17 mouse cellular contexts compared by ENCODE assay signal in the genomic region with DNA sequence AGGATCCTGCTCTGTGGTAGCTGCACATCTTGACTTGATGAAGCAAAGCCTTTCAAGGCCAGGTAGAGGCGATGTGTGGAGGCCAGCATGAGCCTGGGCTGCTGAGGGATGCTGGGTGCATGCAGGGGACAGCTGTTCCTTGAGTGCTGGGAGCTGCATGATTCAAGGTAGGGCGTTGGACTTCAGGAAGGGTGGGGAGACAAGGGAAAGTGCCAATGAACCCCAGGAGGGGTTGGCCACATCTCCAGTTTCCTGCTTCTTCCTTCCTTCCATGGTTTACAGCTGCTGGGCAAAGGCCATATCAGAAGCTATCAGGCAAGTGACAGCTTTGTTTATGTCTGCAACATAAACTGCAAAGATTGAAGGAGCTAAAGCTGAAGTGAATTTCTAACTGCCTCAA. TPM values are rescaled to one million over a fixed set of nuclear protein-coding genes. Genes with fewer than 3 reads are reported as not detected.
DNase-seq lines count a peak whose midpoint lies in the region; ATAC-seq and TF ChIP-seq lines count a peak whose summit lies in the region.
"Had no signal": no experiment of that assay in that cellular context is flagged by ENCODE, and none has a peak within 500 bp of the region (broad histone marks: within the 10 kb centered on the region; RNA-seq: fewer than 3 reads in every experiment).

No protein-coding gene starts in this region.

- H3K36me3 ChIP-seq in limb, embryonic 13.5 days: no peaks in the 10 kb centered on the region
- no peaks in the 10 kb centered on the region for H3K36me3 ChIP-seq in limb, embryonic 10.5 days
- H3K36me3 ChIP-seq in MEL (ENCODE audit: control insufficient read depth in 1 of 2, insufficient read depth in 2 of 2, low read length in 2 of 2): peaks cover 0 to 2% of the 10 kb centered on the region in 2 experiments; a peak in 1 of 4 replicates
- no peaks in the 10 kb centered on the region for H3K36me3 ChIP-seq in midbrain, postnatal 0 days (ENCODE audit: insufficient read depth, low read length)
- H3K36me3 ChIP-seq: forebrain, embryonic 15.5 days; liver, embryonic 13.5 days; midbrain, embryonic 12.5 days had no signal

- H3K4me2 ChIP-seq in limb, embryonic 13.5 days (replicated peaks): no peak overlapping the region
- H3K4me2 ChIP-seq in midbrain, postnatal 0 days (ENCODE audit: low read depth, low read length, poor library complexity, severe bottlenecking): no peak overlapping the region
- H3K4me2 ChIP-seq: forebrain, embryonic 15.5 days; liver, embryonic 13.5 days; midbrain, embryonic 12.5 days had no signal

- no peaks in the 10 kb centered on the region for H3K9me3 ChIP-seq in limb, embryonic 13.5 days
- no peaks in the 10 kb centered on the region for H3K9me3 ChIP-seq in limb, embryonic 10.5 days (replicated peaks)
- H3K9me3 ChIP-seq in MEL (replicated peaks; ENCODE audit: insufficient read depth, low read length): no peaks in the 10 kb centered on the region
- no peaks in the 10 kb centered on the region for H3K9me3 ChIP-seq in midbrain, postnatal 0 days (ENCODE audit: low read length)
- H3K9me3 ChIP-seq: forebrain, embryonic 15.5 days; liver, embryonic 13.5 days; midbrain, embryonic 12.5 days had no signal

- H3K4me3 ChIP-seq in limb, embryonic 13.5 days: no peak overlapping the region
- H3K4me3 ChIP-seq in limb, embryonic 10.5 days: no peak overlapping the region
- H3K4me3 ChIP-seq in MEL (ENCODE audit: control insufficient read depth in 1 of 2, insufficient read depth in 1 of 2, low read depth in 2 of 2, low read length in 2 of 2): no peak overlapping the region
- no peak overlapping the region for H3K4me3 ChIP-seq in midbrain, postnatal 0 days (ENCODE audit: low read depth, low read length)
- H3K4me3 ChIP-seq: erythroblast, embryonic 14.5 days; forebrain, embryonic 15.5 days; liver, embryonic 13.5 days; midbrain, embryonic 12.5 days had no signal

- no peak for TF ChIP-seq CTCF in MEL (IDR thresholded peaks at IDR 0.05 in 2 of 3, conservative IDR thresholded peaks at IDR 0.05 in 1 of 3; ENCODE audit: control insufficient read depth in 1 of 3, insufficient read depth in 1 of 3, low read depth in 2 of 3, low read length in 3 of 3, poor library complexity in 1 of 3, severe bottlenecking in 1 of 3)
- TF ChIP-seq CTCF in midbrain, postnatal 0 days (IDR thresholded peaks at IDR 0.05): no peak

- ATAC-seq in limb, embryonic 13.5 days (ENCODE audit: low FRiP score, low read depth): no peak
- peak; percentile 19 for ATAC-seq in common myeloid progenitor, adult 5-6 weeks (replicated peaks; ENCODE audit: low read depth, poor library complexity, severe bottlenecking)
- ATAC-seq in megakaryocyte-erythroid progenitor cell, adult 5-6 weeks (replicated peaks; ENCODE audit: low FRiP score, low TSS enrichment, poor library complexity, severe bottlenecking): peak; percentile 24
- ATAC-seq in midbrain, postnatal 0 days (ENCODE audit: low FRiP score): no peak
- ATAC-seq: forebrain, embryonic 15.5 days had no signal

- no peak overlapping the region for H3K27ac ChIP-seq in limb, embryonic 13.5 days
- no peak overlapping the region for H3K27ac ChIP-seq in limb, embryonic 10.5 days
- peak overlapping the region; percentile 32; the same call in 1 of the 2 replicates for H3K27ac ChIP-seq in MEL (ENCODE audit: control insufficient read depth, low read depth, low read length)
- no peak overlapping the region for H3K27ac ChIP-seq in midbrain, postnatal 0 days (ENCODE audit: low read depth, low read length)
- H3K27ac ChIP-seq: forebrain, embryonic 15.5 days; liver, embryonic 13.5 days; midbrain, embryonic 12.5 days had no signal

- TF ChIP-seq EP300 in MEL (IDR thresholded peaks at IDR 0.05; ENCODE audit: low read depth in 1 of 2, low read length in 2 of 2): no peak

- WGBS in limb, embryonic 13.5 days: 63% methylated on average over 2 of the region's 2 CpGs
- 61% methylated on average over 2 of the region's 2 CpGs for WGBS in limb, embryonic 10.5 days
- 63% methylated on average over 2 of the region's 2 CpGs for WGBS in midbrain, postnatal 0 days

- TF ChIP-seq POLR2A in MEL (IDR thresholded peaks at IDR 0.05; ENCODE audit: control insufficient read depth in 1 of 2, insufficient read depth in 1 of 2, low read depth in 1 of 2, low read length in 2 of 2, poor library complexity in 1 of 2): no peak

- H3K79me2 ChIP-seq in MEL (ENCODE audit: control insufficient read depth, insufficient read depth, low read length, poor library complexity): no peaks in the 10 kb centered on the region

- DNase-seq in limb, embryonic 10.5 days (ENCODE audit: low spot score): no peak
- no peak for DNase-seq in MEL (ENCODE audit: low read depth, low spot score)
- no peak for DNase-seq in midbrain, postnatal 0 days (ENCODE audit: low spot score)
- DNase-seq in left cerebral cortex, adult 9 months (ENCODE audit: low spot score in 2 of 2): no peak
- DNase-seq: adrenal gland, postnatal 10 days; cerebellum, adult 8-10 months; embryo, embryonic 11 days; heart, postnatal 4 days; kidney, postnatal 14 days; right cerebral cortex, postnatal 14 days had no signal

- TF ChIP-seq RAD21 in MEL (IDR thresholded peaks at IDR 0.05; ENCODE audit: low read depth, low read length): no peak

- peak overlapping the region; percentile 9; the same call in 1 of the 2 replicates for H3K9ac ChIP-seq in limb, embryonic 13.5 days
- H3K9ac ChIP-seq in MEL (ENCODE audit: control insufficient read depth, low read depth, low read length, poor library complexity, severe bottlenecking): no peak overlapping the region
- H3K9ac ChIP-seq in midbrain, postnatal 0 days (replicated peaks; ENCODE audit: low read length, poor library complexity, severe bottlenecking): no peak overlapping the region
- H3K9ac ChIP-seq: forebrain, embryonic 15.5 days; liver, embryonic 13.5 days; midbrain, embryonic 12.5 days had no signal

- H3K4me1 ChIP-seq in limb, embryonic 13.5 days: no peaks in the 10 kb centered on the region
- no peaks in the 10 kb centered on the region for H3K4me1 ChIP-seq in limb, embryonic 10.5 days
- H3K4me1 ChIP-seq in MEL (ENCODE audit: control insufficient read depth in 1 of 2, insufficient read depth in 2 of 2, low read length in 2 of 2): peaks cover 3 to 14% of the 10 kb centered on the region in 2 experiments
- H3K4me1 ChIP-seq in midbrain, postnatal 0 days (ENCODE audit: insufficient read depth, low read length): no peaks in the 10 kb centered on the region
- H3K4me1 ChIP-seq: forebrain, embryonic 15.5 days; midbrain, embryonic 12.5 days had no signal

- no peaks in the 10 kb centered on the region for H3K27me3 ChIP-seq in limb, embryonic 13.5 days
- no peaks in the 10 kb centered on the region for H3K27me3 ChIP-seq in limb, embryonic 10.5 days (ENCODE audit: low read depth, poor library complexity, severe bottlenecking)
- H3K27me3 ChIP-seq in MEL (ENCODE audit: control insufficient read depth in 1 of 2, insufficient read depth in 2 of 2, low read length in 2 of 2): no peaks in the 10 kb centered on the region
- H3K27me3 ChIP-seq in midbrain, postnatal 0 days (ENCODE audit: insufficient read depth, low read length): no peaks in the 10 kb centered on the region
- H3K27me3 ChIP-seq: forebrain, embryonic 15.5 days; liver, embryonic 13.5 days; midbrain, embryonic 12.5 days had no signal

TF ChIP-seq in MEL, 35 proteins besides CTCF, POLR2A, EP300 and RAD21 (continues in another document):
- TF ChIP-seq MEF2A (IDR thresholded peaks at IDR 0.05; ENCODE audit: extremely low read depth, insufficient replicate concordance, low read depth, low read length, poor library complexity, severe bottlenecking) (no peak), KAT2A (conservative IDR thresholded peaks at IDR 0.05; ENCODE audit: low read depth, low read length) (no peak), MXI1 (IDR thresholded peaks at IDR 0.05; ENCODE audit: low read depth, low read length) (no peak), NRF1 (IDR thresholded peaks at IDR 0.05; ENCODE audit: insufficient read depth, low read depth, low read length, poor library complexity, severe bottlenecking) (no peak), NELFE (IDR thresholded peaks at IDR 0.05; ENCODE audit: low read depth, low read length) (no peak), BHLHE40 (IDR thresholded peaks at IDR 0.05; ENCODE audit: borderline replicate concordance, low read depth, low read length) (no peak), MAX (IDR thresholded peaks at IDR 0.05; ENCODE audit: low read length) (no peak), HCFC1 (IDR thresholded peaks at IDR 0.05; ENCODE audit: low read depth, low read length) (no peak), SIN3A (IDR thresholded peaks at IDR 0.05; ENCODE audit: low read length) (no peak), GABPA (IDR thresholded peaks at IDR 0.05; ENCODE audit: low read depth, low read length) (no peak), CHD1 (IDR thresholded peaks at IDR 0.05; ENCODE audit: low read depth, low read length) (no peak), E2F4 (IDR thresholded peaks at IDR 0.05; ENCODE audit: borderline replicate concordance, low read depth, low read length) (no peak)

RNA-seq across cellular contexts. Expression of gene P2ry2, which starts 28.9 kb away (rescaled TPM):
- polyA plus RNA-seq in limb, embryonic 13.5 days (2015; fragmentation: Nextera tagmentation; extraction: Ambion mirVana): 1.3 and 1.4 TPM in 2 replicates
- polyA plus RNA-seq in limb, embryonic 10.5 days (2016; fragmentation: Nextera tagmentation; extraction: Ambion mirVana): 0.49 and 0.51 TPM in 2 replicates
- total RNA-seq in MEL (2012; rRNA removed): 0.10 and 0.23 TPM in 2 replicates
- under 1 TPM in 1 of 2 experiments, not detected in 1; 0.86 TPM for polyA plus RNA-seq in MEL (2012; ENCODE audit: insufficient read depth in 1 of 2, insufficient read length in 2 of 2, low read depth in 1 of 2, low replicate concordance in 2 of 2, missing spikeins in 1 of 2)
- total RNA-seq in common myeloid progenitor, adult 5-6 weeks (2017): 7.8 and 8.8 TPM in 2 replicates
- 0.64 and 0.70 TPM in 2 replicates for total RNA-seq in megakaryocyte-erythroid progenitor cell, adult 5-6 weeks (2014; fragmentation: Nextera tagmentation)
- 0.28 and 2.2 TPM in 2 replicates for total RNA-seq in megakaryocyte-erythroid progenitor cell, adult 5-6 weeks (2017)
- 0.44 and 0.85 TPM in 2 replicates for total RNA-seq in midbrain, postnatal 0 days (2014; rRNA removed)
- 0.16 and 0.28 TPM in 2 replicates for polyA plus RNA-seq in midbrain, postnatal 0 days (2015; fragmentation: Nextera tagmentation; extraction: Ambion mirVana)

RNA-seq across cellular contexts. Expression of gene Fchsd2, which starts 51.1 kb away (rescaled TPM):
- 26.0 and 27.1 TPM in 2 replicates for polyA plus RNA-seq in limb, embryonic 13.5 days (2015; fragmentation: Nextera tagmentation; extraction: Ambion mirVana)
- polyA plus RNA-seq in limb, embryonic 10.5 days (2016; fragmentation: Nextera tagmentation; extraction: Ambion mirVana): 16.1 and 21.5 TPM in 2 replicates
- total RNA-seq in MEL (2012; rRNA removed): 3.8 and 3.9 TPM in 2 replicates
- polyA plus RNA-seq in MEL (2012; ENCODE audit: insufficient read depth in 1 of 2, insufficient read length in 2 of 2, low read depth in 1 of 2, low replicate concordance in 2 of 2, missing spikeins in 1 of 2): 1 to 10 TPM in 1 of 2 experiments, not detected in 1; 6.3 TPM
- 43.4 and 85.4 TPM in 2 replicates for total RNA-seq in common myeloid progenitor, adult 5-6 weeks (2017)
- total RNA-seq in megakaryocyte-erythroid progenitor cell, adult 5-6 weeks (2014; fragmentation: Nextera tagmentation): 16.2 and 19.1 TPM in 2 replicates
- 20.2 and 22.6 TPM in 2 replicates for total RNA-seq in megakaryocyte-erythroid progenitor cell, adult 5-6 weeks (2017)
- total RNA-seq in midbrain, postnatal 0 days (2014; rRNA removed): 55.7 and 67.7 TPM in 2 replicates
- polyA plus RNA-seq in midbrain, postnatal 0 days (2015; fragmentation: Nextera tagmentation; extraction: Ambion mirVana): 34.3 and 39.2 TPM in 2 replicates

Comparison
In these comparisons a context has a peak if more than half of its experiments do, and no peak if none do; other contexts are left out.
1. ATAC-seq: peak in common myeloid progenitor, adult 5-6 weeks (single experiment) and megakaryocyte-erythroid progenitor cell, adult 5-6 weeks (single experiment); none in limb, embryonic 13.5 days (single experiment) and midbrain, postnatal 0 days (single experiment).